Mouse (Mus musculus): ENCODE data around the gene Mief2. TPM values are rescaled to one million over a fixed set of nuclear protein-coding genes. Genes with fewer than 3 reads are reported as not detected.

The Mief2 gene
- polyA plus RNA-seq, 1 experiment: 14.2 TPM

GRCm38 (mm10) chr11:60712639-60713255 is 15.5 kb upstream of the Mief2 start:
- no peak for TF ChIP-seq POLR2A (IDR thresholded peaks at IDR 0.05; ENCODE audit: low read depth, low read length)
- no peak for TF ChIP-seq CTCF (IDR thresholded peaks at IDR 0.05; ENCODE audit: borderline replicate concordance, insufficient read depth, low read length)
- Histone ChIP-seq H3K4me1 (ENCODE audit: control insufficient read depth, insufficient read depth, low read length) (peaks cover 5% of the 10 kb centered on the region; the same call in 1 of the 2 replicates), H3K27ac (ENCODE audit: insufficient read depth, low read length) (no peak overlapping the region), H3K4me3 (ENCODE audit: insufficient read depth, low read length) (no peak overlapping the region)

GRCm38 (mm10) chr11:60715833-60716232 is 12.4 kb upstream of the Mief2 start:
- no peaks in the 10 kb centered on the region for H3K4me1 ChIP-seq (ENCODE audit: control insufficient read depth, insufficient read depth, low read length)
- no peak for TF ChIP-seq CTCF (IDR thresholded peaks at IDR 0.05; ENCODE audit: borderline replicate concordance, insufficient read depth, low read length)
- TF ChIP-seq POLR2A (IDR thresholded peaks at IDR 0.05; ENCODE audit: low read depth, low read length): no peak

GRCm38 (mm10) chr11:60719263-60719662 is 8.9 kb upstream of the Mief2 start:
- no peaks in the 10 kb centered on the region for H3K4me1 ChIP-seq (ENCODE audit: control insufficient read depth, insufficient read depth, low read length)
- TF ChIP-seq CTCF (IDR thresholded peaks at IDR 0.05; ENCODE audit: borderline replicate concordance, insufficient read depth, low read length) (no peak), POLR2A (IDR thresholded peaks at IDR 0.05; ENCODE audit: low read depth, low read length) (no peak)
- H3K27ac ChIP-seq (ENCODE audit: insufficient read depth, low read length): no peak overlapping the region
- no peak overlapping the region for H3K4me3 ChIP-seq (ENCODE audit: insufficient read depth, low read length)

More at GRCm38 (mm10) chr11:60715833-60716232, 12.4 kb upstream of the Mief2 start:
- Histone ChIP-seq H3K27ac (ENCODE audit: insufficient read depth, low read length) (no peak overlapping the region), H3K4me3 (ENCODE audit: insufficient read depth, low read length) (no peak overlapping the region)

- TF ChIP-seq POLR2A (IDR thresholded peaks at IDR 0.05; ENCODE audit: low read depth, low read length) (peak; percentile 86), CTCF (IDR thresholded peaks at IDR 0.05; ENCODE audit: borderline replicate concordance, insufficient read depth, low read length) (no peak)
- Histone ChIP-seq H3K4me1 (ENCODE audit: control insufficient read depth, insufficient read depth, low read length) (0 out of 2 replicates have a peak, but pooled peaks cover 4% of the 10 kb centered on the region), H3K4me3 (ENCODE audit: insufficient read depth, low read length) (peak within 1 kb of the TSS; percentile 82), H3K27ac (ENCODE audit: insufficient read depth, low read length) (peak within 1 kb of the TSS; percentile 49)
These were observed 1.4 kb upstream of the Mief2 start, which contains the start of gene Flii for GRCm38 (mm10) chr11:60726601-60727391. TSS of gene Flii (minus strand) at chr11:60727263.

- peak overlapping the region; percentile 82 for H3K4me3 ChIP-seq (ENCODE audit: insufficient read depth, low read length)
- H3K27ac ChIP-seq (ENCODE audit: insufficient read depth, low read length): peak overlapping the region; percentile 49
- TF ChIP-seq POLR2A (IDR thresholded peaks at IDR 0.05; ENCODE audit: low read depth, low read length) (peak; percentile 35; the same call in 1 of the 2 replicates), CTCF (IDR thresholded peaks at IDR 0.05; ENCODE audit: borderline replicate concordance, insufficient read depth, low read length) (no peak)
- H3K4me1 ChIP-seq (ENCODE audit: control insufficient read depth, insufficient read depth, low read length): 0 out of 2 replicates have a peak, but pooled peaks cover 4% of the 10 kb centered on the region
These were observed 632 bp upstream of the Mief2 start for GRCm38 (mm10) chr11:60727392-60728140.

- no peak for TF ChIP-seq CTCF (IDR thresholded peaks at IDR 0.05; ENCODE audit: borderline replicate concordance, insufficient read depth, low read length)
- TF ChIP-seq POLR2A (IDR thresholded peaks at IDR 0.05; ENCODE audit: low read depth, low read length): no peak
- Histone ChIP-seq H3K27ac (ENCODE audit: insufficient read depth, low read length) (no peak overlapping the region), H3K4me1 (ENCODE audit: control insufficient read depth, insufficient read depth, low read length) (0 out of 2 replicates have a peak, but pooled peaks cover 8% of the 10 kb centered on the region), H3K4me3 (ENCODE audit: insufficient read depth, low read length) (peak overlapping the region; percentile 63)
These were observed 1.0 kb downstream of the Mief2 start for GRCm38 (mm10) chr11:60729217-60729641.

GRCm38 (mm10) chr11:60730169-60730568 is 2.0 kb downstream of the Mief2 start:
- Histone ChIP-seq H3K4me3 (ENCODE audit: insufficient read depth, low read length) (no peak overlapping the region), H3K4me1 (ENCODE audit: control insufficient read depth, insufficient read depth, low read length) (0 out of 2 replicates have a peak, but pooled peaks cover 7% of the 10 kb centered on the region), H3K27ac (ENCODE audit: insufficient read depth, low read length) (no peak overlapping the region)
- TF ChIP-seq POLR2A (IDR thresholded peaks at IDR 0.05; ENCODE audit: low read depth, low read length) (no peak), CTCF (IDR thresholded peaks at IDR 0.05; ENCODE audit: borderline replicate concordance, insufficient read depth, low read length) (no peak)

GRCm38 (mm10) chr11:60731251-60731650 is 3.1 kb downstream of the Mief2 start:
- H3K4me1 ChIP-seq (ENCODE audit: control insufficient read depth, insufficient read depth, low read length): 0 out of 2 replicates have a peak, but pooled peaks cover 4% of the 10 kb centered on the region
- no peak overlapping the region for H3K4me3 ChIP-seq (ENCODE audit: insufficient read depth, low read length)
- no peak overlapping the region for H3K27ac ChIP-seq (ENCODE audit: insufficient read depth, low read length)
- no peak for TF ChIP-seq POLR2A (IDR thresholded peaks at IDR 0.05; ENCODE audit: low read depth, low read length)
- no peak for TF ChIP-seq CTCF (IDR thresholded peaks at IDR 0.05; ENCODE audit: borderline replicate concordance, insufficient read depth, low read length)

GRCm38 (mm10) chr11:60734206-60734605 is 6.0 kb downstream of the Mief2 start:
- TF ChIP-seq POLR2A (IDR thresholded peaks at IDR 0.05; ENCODE audit: low read depth, low read length): no peak
- no peak overlapping the region for H3K4me3 ChIP-seq (ENCODE audit: insufficient read depth, low read length)
- H3K4me1 ChIP-seq (ENCODE audit: control insufficient read depth, insufficient read depth, low read length): 0 out of 2 replicates have a peak, but pooled peaks cover 4% of the 10 kb centered on the region
- no peak overlapping the region; the same call in 1 of the 2 replicates for H3K27ac ChIP-seq (ENCODE audit: insufficient read depth, low read length)
